Mouse (Mus musculus): ENCODE data around the gene Tmem170. TPM values are rescaled to one million over a fixed set of nuclear protein-coding genes. Genes with fewer than 3 reads are reported as not detected.
"Not testable (repeated sequence)": the region's sequence is repeated elsewhere in the genome, so short reads cannot be mapped to it uniquely, and the experiment has no call there.

Tmem170 gene
- polyA plus RNA-seq, 1 experiment, result 1.1 TPM

GRCm38 (mm10) chr8:111865130-111865852 is 11.3 kb downstream of the Tmem170 start:
- TF ChIP-seq USF1 (IDR thresholded peaks at IDR 0.05; ENCODE audit: low read depth) (no peak), MYOG (IDR thresholded peaks at IDR 0.05; ENCODE audit: control insufficient read depth, extremely low read depth, insufficient read length) (no peak), MYOD1 (IDR thresholded peaks at IDR 0.05; ENCODE audit: control insufficient read depth, insufficient read length, low read depth) (no peak), MAX (IDR thresholded peaks at IDR 0.05) (no peak), CTCF (IDR thresholded peaks at IDR 0.05; ENCODE audit: control insufficient read depth, insufficient read depth, insufficient read length) (no peak), CEBPB (IDR thresholded peaks at IDR 0.05; ENCODE audit: low read depth) (no peak), FOSL1 (IDR thresholded peaks at IDR 0.05; ENCODE audit: insufficient read depth, low read length, poor library complexity, severe bottlenecking) (no peak)
- Histone ChIP-seq H3ac (ENCODE audit: control insufficient read depth, insufficient read length, low read depth) (no peak overlapping the region), H3K4me3 (ENCODE audit: insufficient read depth, poor library complexity, severe bottlenecking) (no peak overlapping the region), H3K27me3 (ENCODE audit: control insufficient read depth, insufficient read depth, insufficient read length) (no peaks in the 10 kb centered on the region), H3K79me2 (ENCODE audit: control insufficient read depth, insufficient read depth) (no peaks in the 10 kb centered on the region), H3K36me3 (ENCODE audit: control insufficient read depth, insufficient read depth) (no peaks in the 10 kb centered on the region), H3K79me3 (ENCODE audit: low read depth) (no peaks in the 10 kb centered on the region)

GRCm38 (mm10) chr8:111864648-111865047 is 11.9 kb downstream of the Tmem170 start:
- Histone ChIP-seq H3K36me3 (ENCODE audit: control insufficient read depth, insufficient read depth) (no peaks in the 10 kb centered on the region), H3K79me3 (ENCODE audit: low read depth) (no peaks in the 10 kb centered on the region), H3K79me2 (ENCODE audit: control insufficient read depth, insufficient read depth) (no peaks in the 10 kb centered on the region), H3K4me3 (ENCODE audit: insufficient read depth, poor library complexity, severe bottlenecking) (no peak overlapping the region), H3ac (ENCODE audit: control insufficient read depth, insufficient read length, low read depth) (no peak overlapping the region), H3K27me3 (ENCODE audit: control insufficient read depth, insufficient read depth, insufficient read length) (no peaks in the 10 kb centered on the region)
- no peak for TF ChIP-seq USF1 (IDR thresholded peaks at IDR 0.05; ENCODE audit: low read depth)
- no peak for TF ChIP-seq FOSL1 (IDR thresholded peaks at IDR 0.05; ENCODE audit: insufficient read depth, low read length, poor library complexity, severe bottlenecking)
- TF ChIP-seq MAX (IDR thresholded peaks at IDR 0.05), result no peak
- no peak for TF ChIP-seq CEBPB (IDR thresholded peaks at IDR 0.05; ENCODE audit: low read depth)
- TF ChIP-seq MYOG (IDR thresholded peaks at IDR 0.05; ENCODE audit: control insufficient read depth, extremely low read depth, insufficient read length), result no peak
- TF ChIP-seq CTCF (IDR thresholded peaks at IDR 0.05; ENCODE audit: control insufficient read depth, insufficient read depth, insufficient read length), result no peak
- TF ChIP-seq MYOD1 (IDR thresholded peaks at IDR 0.05; ENCODE audit: control insufficient read depth, insufficient read length, low read depth), result no peak

GRCm38 (mm10) chr8:111863280-111863679 is 13.3 kb downstream of the Tmem170 start:
- Histone ChIP-seq H3K79me3 (ENCODE audit: low read depth) (no peaks in the 10 kb centered on the region), H3K79me2 (ENCODE audit: control insufficient read depth, insufficient read depth) (no peaks in the 10 kb centered on the region), H3K4me3 (ENCODE audit: insufficient read depth, poor library complexity, severe bottlenecking) (no peak overlapping the region), H3K27me3 (ENCODE audit: control insufficient read depth, insufficient read depth, insufficient read length) (no peaks in the 10 kb centered on the region), H3K36me3 (ENCODE audit: control insufficient read depth, insufficient read depth) (no peaks in the 10 kb centered on the region), H3ac (ENCODE audit: control insufficient read depth, insufficient read length, low read depth) (no peak overlapping the region)
- TF ChIP-seq CEBPB (IDR thresholded peaks at IDR 0.05; ENCODE audit: low read depth) (no peak), USF1 (IDR thresholded peaks at IDR 0.05; ENCODE audit: low read depth) (no peak), MYOG (IDR thresholded peaks at IDR 0.05; ENCODE audit: control insufficient read depth, extremely low read depth, insufficient read length) (no peak), CTCF (IDR thresholded peaks at IDR 0.05; ENCODE audit: control insufficient read depth, insufficient read depth, insufficient read length) (no peak), FOSL1 (IDR thresholded peaks at IDR 0.05; ENCODE audit: insufficient read depth, low read length, poor library complexity, severe bottlenecking) (no peak), MAX (IDR thresholded peaks at IDR 0.05) (no peak), MYOD1 (IDR thresholded peaks at IDR 0.05; ENCODE audit: control insufficient read depth, insufficient read length, low read depth) (no peak)

GRCm38 (mm10) chr8:111855977-111856376 is 20.6 kb downstream of the Tmem170 start:
- no peak for TF ChIP-seq MYOD1 (IDR thresholded peaks at IDR 0.05; ENCODE audit: control insufficient read depth, insufficient read length, low read depth)
- TF ChIP-seq CTCF (IDR thresholded peaks at IDR 0.05; ENCODE audit: control insufficient read depth, insufficient read depth, insufficient read length), result no peak
- TF ChIP-seq MAX (IDR thresholded peaks at IDR 0.05), result no peak
- no peak for TF ChIP-seq USF1 (IDR thresholded peaks at IDR 0.05; ENCODE audit: low read depth)
- no peak for TF ChIP-seq MYOG (IDR thresholded peaks at IDR 0.05; ENCODE audit: control insufficient read depth, extremely low read depth, insufficient read length)
- TF ChIP-seq FOSL1 (IDR thresholded peaks at IDR 0.05; ENCODE audit: insufficient read depth, low read length, poor library complexity, severe bottlenecking), result no peak
- no peak for TF ChIP-seq CEBPB (IDR thresholded peaks at IDR 0.05; ENCODE audit: low read depth)
- Histone ChIP-seq H3K4me3 (ENCODE audit: insufficient read depth, poor library complexity, severe bottlenecking) (no peak overlapping the region), H3K79me3 (ENCODE audit: low read depth) (peaks cover 27% of the 10 kb centered on the region)

GRCm38 (mm10) chr8:111853861-111854501 is 22.6 kb downstream of the Tmem170 start, which contains the start of gene Cfdp1:
Gene Cfdp1, minus strand, starts transcription at chr8:111854291.
- peak; percentile 94 for TF ChIP-seq MAX (IDR thresholded peaks at IDR 0.05)
- peak; percentile 99 for TF ChIP-seq USF1 (IDR thresholded peaks at IDR 0.05; ENCODE audit: low read depth)
- TF ChIP-seq MYOD1 (IDR thresholded peaks at IDR 0.05; ENCODE audit: control insufficient read depth, insufficient read length, low read depth), result no peak
- Histone ChIP-seq H3K27me3 (ENCODE audit: control insufficient read depth, insufficient read depth, insufficient read length) (no peaks in the 10 kb centered on the region), H3K79me3 (ENCODE audit: low read depth) (peaks cover 41% of the 10 kb centered on the region), H3K4me3 (ENCODE audit: insufficient read depth, poor library complexity, severe bottlenecking) (peak within 1 kb of the TSS; percentile 85), H3K79me2 (ENCODE audit: control insufficient read depth, insufficient read depth) (peaks cover 52% of the 10 kb centered on the region), H3K36me3 (ENCODE audit: control insufficient read depth, insufficient read depth) (no peaks in the 10 kb centered on the region), H3ac (ENCODE audit: control insufficient read depth, insufficient read length, low read depth) (peak within 1 kb of the TSS; percentile 93)

More at GRCm38 (mm10) chr8:111855977-111856376, 20.6 kb downstream of the Tmem170 start:
- H3K79me2 ChIP-seq (ENCODE audit: control insufficient read depth, insufficient read depth), result peaks cover 32% of the 10 kb centered on the region
- no peak overlapping the region for H3ac ChIP-seq (ENCODE audit: control insufficient read depth, insufficient read length, low read depth)
- H3K27me3 ChIP-seq (ENCODE audit: control insufficient read depth, insufficient read depth, insufficient read length), result no peaks in the 10 kb centered on the region
- no peaks in the 10 kb centered on the region for H3K36me3 ChIP-seq (ENCODE audit: control insufficient read depth, insufficient read depth)

GRCm38 (mm10) chr8:111853219-111853618 is 23.3 kb downstream of the Tmem170 start:
- H3K79me3 ChIP-seq (ENCODE audit: low read depth), result peaks cover 48% of the 10 kb centered on the region
- H3K79me2 ChIP-seq (ENCODE audit: control insufficient read depth, insufficient read depth), result peaks cover 59% of the 10 kb centered on the region
- H3K4me3 ChIP-seq (ENCODE audit: insufficient read depth, poor library complexity, severe bottlenecking), result peak overlapping the region; percentile 85
- H3ac ChIP-seq (ENCODE audit: control insufficient read depth, insufficient read length, low read depth), result peak overlapping the region; percentile 93
- not testable (repeated sequence) for H3K27me3 ChIP-seq (ENCODE audit: control insufficient read depth, insufficient read depth, insufficient read length); H3K36me3 ChIP-seq (ENCODE audit: control insufficient read depth, insufficient read depth)
